Mouse (Mus musculus) liver, embryonic 18 days (tissue): Measurements from ENCODE around the gene Tmem169. TPM values are rescaled to one million over a fixed set of nuclear protein-coding genes. Genes with fewer than 3 reads are reported as not detected.

Experiments used
- polyA plus RNA-seq: library from polyadenylated mRNA; depleted of rRNA; stranded (reverse); fragments of >200 nt; gene quantifications from 2 replicates; pipeline ENCODE4 v1.2.3, GENCODE M21; 2012; rRNA removed

The Tmem169 gene
- 0.24 and 0.35 TPM in 2 replicates for polyA plus RNA-seq

GRCm38 (mm10) chr1:72283992-72284485 lies at the start of gene Tmem169, which contains the start of gene Pecr:
Tmem169 (plus strand) TSS chr1:72284369.
Pecr (minus strand) TSS chr1:72284314.

GRCm38 (mm10) chr1:72307317-72307798 lies 23.2 kb downstream of the Tmem169 start, which contains the start of gene Xrcc5:
Xrcc5 (plus strand) TSS chr1:72307421.

Other genes with a start within 250 kb of the Tmem169 start
- 3.8 TPM in 2 replicates for gene Mreg, start 72.1 kb upstream of the Tmem169 start, polyA plus RNA-seq
- 64.7 and 78.1 TPM in 2 replicates for gene Pecr, start 55 bp upstream of the Tmem169 start, polyA plus RNA-seq
- gene Xrcc5, start 23.1 kb downstream of the Tmem169 start, polyA plus RNA-seq: 7.5 and 7.8 TPM in 2 replicates